Mouse (Mus musculus) liver, embryonic 14.5 days (tissue): ENCODE measurements at regions not wholly inside any gene's neighbourhood (a gene's known extent, or its start where the extent isn't known, plus 50 kb on each side); places are given as distances from the start of the nearest gene placed in this dataset.

Source experiments
- CTCF ChIP-seq: IDR thresholded peaks from 2 replicates; pipeline ENCODE4 v1.5.1; 2016; ENCODE audit warnings: antibody characterized with exemption, low read depth, control low read depth
- EP300 ChIP-seq: IDR thresholded peaks from 2 replicates; pipeline ENCODE4 v1.6.1; 2016; ENCODE audit warnings: antibody characterized with exemption, low read depth

DNA sequence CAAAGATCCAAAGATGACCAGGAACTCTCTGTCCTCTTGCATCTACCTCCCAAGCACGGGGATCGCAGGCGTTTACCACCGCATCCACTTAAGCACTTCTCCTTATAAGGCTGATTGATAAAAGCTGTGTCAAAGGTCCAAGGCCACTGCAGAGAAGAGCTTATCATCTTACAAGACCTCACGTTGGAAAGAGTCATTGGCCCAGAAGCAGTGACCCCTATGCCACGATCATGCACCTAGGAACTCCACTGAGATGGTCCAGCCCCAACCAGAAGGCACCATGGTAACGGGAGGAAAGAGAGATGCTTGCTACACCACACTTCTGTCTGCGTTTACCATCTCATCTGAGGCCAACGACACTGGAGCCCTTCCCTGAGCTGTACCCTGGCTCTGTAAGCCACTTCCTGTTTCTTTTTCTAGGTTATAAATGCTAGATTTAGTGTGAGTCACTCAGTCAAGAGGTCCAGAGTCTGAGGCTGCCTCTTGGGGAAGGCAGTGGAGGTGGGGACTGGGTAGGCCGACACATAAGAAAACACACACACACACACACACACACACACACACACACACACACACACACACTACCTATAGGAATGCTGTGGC, 66.4 kb downstream of the Vcpkmt start:
- TF ChIP-seq CTCF (no peak), EP300 (no peak)
